Mouse (Mus musculus) colon, adult 2 months (tissue): ENCODE results near the gene Cybc1. TPM values are rescaled to one million over a fixed set of nuclear protein-coding genes. Genes with fewer than 3 reads are reported as not detected.

Experiments used
- polyA plus RNA-seq: library from polyadenylated mRNA; depleted of rRNA; stranded (reverse); fragments of >200 nt; gene quantifications from 2 replicates; pipeline ENCODE4 v1.2.3, GENCODE M21; 2012; rRNA removed

Gene Cybc1
- 24.8 and 30.0 TPM in 2 replicates for polyA plus RNA-seq

DNA sequence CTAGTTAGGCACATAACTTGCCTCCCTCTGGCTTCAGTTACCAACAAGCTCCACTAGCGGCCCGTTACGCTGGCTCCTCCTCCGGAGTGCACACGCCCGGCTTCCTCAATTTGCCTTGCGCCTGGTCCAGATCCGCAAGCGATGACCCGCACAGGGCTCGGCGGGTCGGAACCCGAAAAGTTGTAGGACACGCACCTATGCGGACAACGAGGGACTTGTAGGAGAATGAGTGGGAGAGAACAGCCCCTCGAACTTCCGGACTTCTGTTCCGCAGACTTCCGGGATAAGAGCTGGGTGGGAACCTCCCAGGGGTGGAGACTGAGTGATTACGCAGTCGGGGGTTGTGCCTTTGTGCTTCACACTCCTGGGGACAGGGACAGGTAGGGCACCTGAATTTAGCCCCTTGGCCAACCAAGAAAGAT is at the start of gene Cybc1:
Gene Cybc1 (minus strand): TSS at position 305 of the 422 bp plus-strand sequence.

DNA sequence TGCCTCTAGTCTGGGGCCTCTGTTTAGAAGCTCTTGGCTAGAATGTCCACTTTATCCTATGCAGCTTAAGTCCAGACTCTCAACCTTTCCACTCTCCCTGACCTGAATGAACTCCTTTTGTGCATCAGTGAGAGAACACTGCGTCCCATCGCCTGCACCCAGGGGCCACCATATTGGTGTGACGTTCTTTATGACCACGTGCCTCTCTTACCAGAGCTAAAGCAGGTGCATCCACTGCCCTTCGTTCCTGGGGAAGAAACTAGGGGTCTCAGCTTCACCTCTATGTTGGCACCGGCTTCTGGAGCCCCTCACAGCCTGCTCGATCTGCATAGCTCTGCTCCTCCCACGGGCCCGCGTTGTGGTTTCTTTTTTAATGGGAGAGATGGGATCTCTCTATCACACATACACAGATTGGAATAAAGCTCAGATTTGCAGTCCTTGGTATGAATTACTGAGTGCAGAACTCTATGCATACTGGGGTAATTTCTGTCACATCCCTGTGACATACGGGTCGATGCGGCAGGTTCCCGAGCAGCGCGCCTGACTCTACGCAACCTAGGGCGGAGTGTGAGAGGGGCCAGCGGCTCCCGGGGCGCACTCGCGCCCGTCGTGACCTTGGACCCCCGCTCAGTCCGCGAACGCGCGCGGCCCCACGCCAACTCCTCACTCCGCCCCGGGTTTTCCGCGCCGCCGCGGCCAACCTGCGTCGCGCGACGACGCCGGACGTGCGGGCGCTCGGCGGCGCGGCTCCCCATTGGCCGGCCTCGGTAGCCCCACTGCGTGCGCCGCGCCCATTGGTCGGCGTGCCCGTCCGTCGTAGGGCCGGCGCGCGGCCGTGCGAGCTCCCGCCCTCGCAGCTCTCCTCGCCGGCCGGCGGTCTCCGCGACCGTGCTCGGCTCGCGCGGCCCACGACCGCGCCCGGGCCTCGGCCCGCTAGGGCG is 30.3 kb upstream of the Cybc1 start, which contains the start of gene Foxk2:
Gene Foxk2 (plus strand): TSS at position 831 of the 941 bp plus-strand sequence.

GRCm38 (mm10) chr11:121236564-121237344 is 7.6 kb upstream of the Cybc1 start, which contains the start of gene Narf:
Gene Narf, plus strand, starts transcription at chr11:121237253.

GRCm38 (mm10) chr11:121204161-121205006 is 24.7 kb downstream of the Cybc1 start, which contains the start of the genes Hexdc and Ogfod3:
Gene Hexdc, plus strand, starts transcription at chr11:121204433.
Gene Ogfod3, minus strand, starts transcription at chr11:121204711.

Other genes with a start within 250 kb of the Cybc1 start
- gene Csnk1d, start 238.0 kb downstream of the Cybc1 start, polyA plus RNA-seq = 67.9 and 71.9 TPM in 2 replicates
- 3.4 and 9.3 TPM in 2 replicates for gene Cd7, start 189.9 kb downstream of the Cybc1 start, polyA plus RNA-seq
- gene Sectm1b, start 165.8 kb downstream of the Cybc1 start, polyA plus RNA-seq = 131 and 155 TPM in 2 replicates
- 6.6 and 8.6 TPM in 2 replicates for gene Sectm1a, start 148.1 kb downstream of the Cybc1 start, polyA plus RNA-seq
- gene Tex19.2, start 110.6 kb downstream of the Cybc1 start, polyA plus RNA-seq = not detected in 2 replicates
- 0.28 and 0.31 TPM in 2 replicates for gene Tex19.1, start 83.2 kb downstream of the Cybc1 start, polyA plus RNA-seq
- gene Uts2r, start 69.1 kb downstream of the Cybc1 start, polyA plus RNA-seq = 0.06 TPM in 1 of 2 replicates, not detected in the other
- gene Hexdc, start 24.9 kb downstream of the Cybc1 start, polyA plus RNA-seq = 24.1 and 29.5 TPM in 2 replicates
- 17.2 and 18.7 TPM in 2 replicates for gene Ogfod3, start 24.6 kb downstream of the Cybc1 start, polyA plus RNA-seq
- 34.3 and 40.5 TPM in 2 replicates for gene Narf, start 7.9 kb upstream of the Cybc1 start, polyA plus RNA-seq
- gene Foxk2, start 30.7 kb upstream of the Cybc1 start, polyA plus RNA-seq = 40.6 and 40.9 TPM in 2 replicates
- 34.1 and 34.3 TPM in 2 replicates for gene Wdr45b, start 125.1 kb upstream of the Cybc1 start, polyA plus RNA-seq
- gene Rab40b, start 158.9 kb upstream of the Cybc1 start, polyA plus RNA-seq = 1.2 and 2.7 TPM in 2 replicates
- gene Fn3krp, start 192.1 kb upstream of the Cybc1 start, polyA plus RNA-seq = 3.4 and 3.5 TPM in 2 replicates
- gene Fn3k, start 205.6 kb upstream of the Cybc1 start, polyA plus RNA-seq = 0.85 and 1.2 TPM in 2 replicates
- 58.3 and 63.6 TPM in 2 replicates for gene Tbcd, start 222.6 kb upstream of the Cybc1 start, polyA plus RNA-seq